Mouse (Mus musculus) layer of hippocampus, postnatal 36 days (tissue): ENCODE measurements at regions not wholly inside any gene's neighbourhood (a gene's known extent, or its start where the extent isn't known, plus 50 kb on each side); places are given as distances from the start of the nearest gene placed in this dataset.
"Not testable (repeated sequence)": the region's sequence is repeated elsewhere in the genome, so short reads cannot be mapped to it uniquely, and the experiment has no call there.

ENCODE experiments used
- DNase-seq, 2 experiments: peaks; one replicate each; pipeline ENCODE4 v3.0.0; 2022

- DNase-seq = no peak
These were observed 52.1 kb downstream of the Sst start for GRCm38 (mm10) chr16:23838696-23839095.

- DNase-seq = no peak
These were observed 52.6 kb downstream of the Sst start for GRCm38 (mm10) chr16:23838114-23838513.

DNA sequence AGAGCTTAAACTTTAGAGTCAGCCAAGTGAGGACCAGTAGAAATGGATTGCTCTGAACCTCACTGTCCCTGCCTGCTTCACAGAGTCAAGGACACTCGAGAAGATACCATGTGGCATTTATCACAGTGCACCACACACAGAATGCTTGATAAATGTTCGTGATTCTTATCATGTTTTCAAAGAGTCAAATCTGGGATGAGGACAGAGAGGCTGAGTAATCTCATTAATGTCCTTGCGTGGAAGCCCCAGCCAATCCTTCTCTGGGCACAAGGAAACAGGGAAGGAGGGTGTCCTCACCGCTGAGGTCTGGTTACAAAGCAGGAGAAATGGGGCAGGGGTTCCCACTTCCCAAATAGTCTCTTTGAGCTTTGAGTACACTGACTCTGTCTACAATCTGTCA, 55.8 kb downstream of the Sst start:
- no peak for DNase-seq

DNA sequence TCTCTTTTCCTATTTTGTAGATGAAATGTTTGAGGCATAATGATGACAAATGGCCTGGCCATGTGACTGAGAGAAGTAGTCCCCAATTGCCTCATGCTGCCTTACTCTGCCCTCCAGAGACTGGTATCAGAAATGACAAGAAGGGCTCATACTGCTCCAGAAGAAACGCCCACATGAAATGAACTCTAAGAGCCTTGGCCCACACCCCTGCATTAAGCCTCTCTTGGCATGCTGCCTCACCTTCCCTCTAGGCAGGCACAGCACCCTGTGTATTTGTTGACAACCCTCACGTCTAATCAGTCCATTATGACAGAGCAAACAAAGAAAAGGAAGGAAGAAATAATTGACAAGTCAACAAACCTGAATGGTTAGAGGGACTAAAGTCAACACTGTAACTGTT, 57.2 kb downstream of the Sst start:
- no peak for DNase-seq

GRCm38 (mm10) chr16:23833042-23833423, 57.7 kb downstream of the Sst start:
- DNase-seq = no peak

DNA sequence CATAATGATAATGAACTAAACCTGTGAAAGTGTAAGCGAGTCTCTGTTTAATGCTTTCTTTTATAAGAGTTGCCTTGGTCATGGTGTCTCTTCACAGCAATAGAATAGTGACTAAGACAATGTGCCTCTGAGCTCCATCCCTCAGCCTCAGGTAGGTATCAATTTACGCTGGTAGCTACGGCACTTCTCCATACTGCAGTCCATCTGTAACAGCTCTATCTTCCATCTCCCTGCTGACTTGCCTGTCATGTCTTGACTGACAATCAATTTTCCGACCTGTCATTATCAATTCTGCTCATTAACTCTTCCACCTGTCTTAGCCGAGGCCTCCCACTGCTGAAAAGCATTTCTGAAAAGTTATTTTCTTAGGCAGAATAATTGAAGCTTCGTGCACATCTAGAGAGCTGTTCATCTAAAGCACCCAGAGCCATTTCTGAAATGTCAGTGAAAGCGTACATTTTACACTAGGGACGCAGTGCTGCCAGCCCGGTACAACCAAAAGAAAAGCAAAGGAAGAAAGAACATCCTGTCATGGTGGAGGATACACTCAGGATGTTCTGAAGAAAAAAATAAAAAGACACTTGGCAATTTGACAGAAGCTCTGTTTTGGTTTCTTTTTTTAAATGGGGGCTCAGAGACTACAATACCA, 58.2 kb downstream of the Sst start:
- no peak for DNase-seq

GRCm38 (mm10) chr16:23825662-23826061, 65.1 kb downstream of the Sst start:
- DNase-seq = no peak

DNA sequence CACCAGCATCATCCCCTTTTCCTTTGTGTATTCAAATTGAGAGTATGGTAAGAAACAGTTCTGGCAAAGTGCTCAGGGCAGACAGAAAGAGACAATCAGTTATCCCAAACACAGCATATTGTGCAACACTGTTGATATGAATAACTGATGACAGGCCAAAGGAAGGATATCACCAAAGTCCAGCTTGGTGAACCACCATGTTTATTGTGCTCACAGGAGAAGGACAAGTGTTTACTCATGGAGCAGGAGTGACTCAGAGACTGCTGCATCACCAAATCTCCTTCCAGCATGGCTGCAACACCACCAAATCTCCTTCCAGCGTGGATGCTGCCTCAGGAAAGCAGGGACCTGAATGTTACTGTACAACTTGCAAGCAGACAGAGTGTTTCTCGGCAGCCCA, 105.5 kb downstream of the Sst start:
- no peak for DNase-seq

DNA sequence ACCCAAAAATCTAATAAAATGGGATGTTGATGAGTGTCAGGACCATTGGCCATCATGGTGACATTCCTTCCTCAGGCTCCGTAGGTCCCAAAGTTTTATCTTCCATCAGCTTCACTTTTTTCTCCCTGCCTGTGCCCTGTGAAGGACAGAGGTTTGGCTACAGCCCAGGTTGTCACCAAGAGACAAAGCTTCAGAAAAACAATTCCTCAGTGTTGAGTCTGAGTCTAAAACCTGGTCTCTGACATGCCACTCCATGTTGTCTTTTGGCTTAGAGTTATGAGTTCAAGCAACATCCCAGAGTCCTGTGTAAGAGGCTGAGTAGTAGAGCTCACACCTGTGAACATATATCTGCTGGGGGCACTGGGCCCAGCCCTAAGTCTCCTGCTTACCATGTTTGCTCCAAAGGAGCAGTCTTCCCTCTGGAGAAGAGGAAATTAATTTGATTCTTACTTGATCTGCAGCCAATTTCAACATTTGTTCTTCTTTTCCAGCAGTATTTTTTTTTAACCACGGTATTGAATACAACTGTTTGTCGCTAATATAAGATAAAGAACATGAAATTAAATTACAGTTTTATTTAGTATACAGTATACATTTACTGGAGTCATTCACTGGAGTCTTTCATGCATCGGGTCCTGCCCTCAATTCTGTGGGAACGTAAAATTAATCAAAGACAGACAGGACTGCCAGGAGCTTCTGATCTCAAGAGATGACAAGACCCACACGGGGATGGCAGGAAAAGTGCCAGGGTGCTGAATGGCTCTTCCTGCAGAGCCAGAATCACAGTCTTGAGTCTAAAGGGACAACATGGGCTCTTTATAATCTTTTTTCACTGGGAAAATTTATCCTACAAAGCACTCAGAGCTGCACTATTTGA, 106.5 kb downstream of the Sst start:
- no peak for DNase-seq

- DNase-seq = no peak
These were observed 110.1 kb downstream of the Sst start for GRCm38 (mm10) chr16:23780440-23781231.

- no peak for DNase-seq
These were observed 112.9 kb downstream of the Sst start for GRCm38 (mm10) chr16:23777894-23778293.

GRCm38 (mm10) chr16:23777041-23777440, 113.7 kb downstream of the Sst start:
- DNase-seq = no peak

GRCm38 (mm10) chr16:23776501-23776900, 114.3 kb downstream of the Sst start:
- no peak for DNase-seq

DNA sequence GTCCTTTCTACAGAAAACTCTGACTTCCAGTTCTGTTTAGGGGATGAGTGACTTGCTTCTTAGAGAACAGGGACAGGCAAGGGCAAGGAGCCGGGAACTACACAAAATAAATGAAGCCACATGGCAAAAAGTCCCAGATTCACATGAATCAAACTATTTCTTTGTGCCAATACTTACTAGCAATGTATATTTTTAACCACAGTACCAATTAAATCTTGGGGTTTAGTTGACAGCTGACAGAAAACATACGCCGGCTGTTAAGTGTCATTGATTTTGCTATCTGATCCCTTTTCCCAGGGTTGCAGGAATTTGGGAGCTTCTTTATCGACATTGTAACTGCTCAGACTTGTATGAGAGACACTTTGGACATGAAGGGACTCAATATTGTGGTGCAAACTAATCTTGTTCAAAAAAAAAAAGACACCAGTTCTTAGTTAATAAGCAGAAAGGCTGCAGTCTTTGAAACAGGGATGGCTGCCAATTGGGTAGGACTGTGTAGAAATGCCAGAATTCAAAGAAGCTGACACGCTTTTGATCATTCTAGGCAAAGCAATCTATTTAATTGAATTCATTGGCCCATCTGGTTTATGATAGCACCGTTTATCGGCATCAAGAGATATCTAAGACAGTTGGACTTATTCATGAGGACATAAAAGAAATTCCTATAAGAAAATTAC, 132.5 kb downstream of the Sst start:
- DNase-seq = peak; percentile 18 to 26

DNA sequence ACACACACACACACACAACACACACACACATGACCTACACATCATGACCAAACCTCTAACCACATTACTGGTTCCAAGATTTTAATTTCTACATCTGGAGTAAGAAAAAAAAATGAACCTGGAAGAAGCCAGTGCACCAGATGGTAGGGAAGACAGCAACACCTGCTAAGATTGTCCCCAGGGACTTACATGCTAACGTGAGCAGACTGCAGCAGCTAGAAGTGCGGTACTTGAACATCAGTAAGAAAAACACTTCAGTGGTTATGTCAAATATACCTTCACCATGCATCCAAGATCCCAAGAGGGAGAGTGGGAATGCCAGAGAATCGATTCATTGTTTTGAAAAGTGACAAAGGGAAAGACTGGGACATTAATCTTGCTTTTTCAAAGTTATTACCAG, 153.7 kb downstream of the Sst start:
- DNase-seq = no peak

DNA sequence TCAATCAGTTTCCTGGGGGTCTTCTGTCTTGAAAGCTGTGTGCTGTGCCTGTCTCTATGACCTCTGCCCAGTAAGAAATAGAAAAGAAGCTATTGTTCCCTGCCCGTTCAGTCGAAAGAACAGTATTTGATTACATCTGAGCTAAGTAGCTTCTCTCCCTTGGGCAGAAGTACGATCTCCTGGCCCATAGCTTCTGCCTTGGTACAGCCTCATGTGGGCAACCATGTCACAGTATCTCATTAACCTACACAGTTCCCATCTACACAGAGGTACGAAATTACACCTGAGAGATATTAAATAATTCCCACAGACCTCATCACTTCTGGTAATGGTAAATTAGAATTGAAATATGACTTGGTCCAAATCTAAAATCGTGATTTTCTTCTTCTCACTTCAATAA, 155.0 kb downstream of the Sst start:
- no peak for DNase-seq

GRCm38 (mm10) chr16:23726562-23726961, 164.2 kb downstream of the Sst start:
- DNase-seq = no peak

GRCm38 (mm10) chr16:23721745-23722144, 169.0 kb downstream of the Sst start:
- no peak for DNase-seq

DNA sequence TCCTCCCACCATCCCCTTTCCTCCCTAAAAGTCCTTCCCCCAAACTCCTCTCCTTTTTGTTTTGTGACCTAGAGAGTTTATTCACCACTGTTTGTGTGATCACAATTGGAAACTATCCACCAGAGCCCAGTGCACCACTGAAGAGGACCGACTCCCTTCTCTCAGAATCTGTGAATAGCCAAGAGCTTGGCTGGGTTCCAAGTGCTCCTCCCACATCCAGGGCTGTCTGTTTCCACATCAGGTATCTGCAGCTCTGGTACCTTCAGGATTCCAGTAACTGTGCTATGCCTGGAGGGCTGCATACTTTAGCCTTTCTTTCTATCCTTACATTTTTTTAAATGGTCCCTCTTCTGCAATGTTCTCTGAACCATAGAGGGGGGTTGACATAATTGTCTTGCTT, 180.5 kb upstream of the Masp1 start:
- DNase-seq = no peak

GRCm38 (mm10) chr16:23694226-23694625, 173.6 kb upstream of the Masp1 start:
- not testable (repeated sequence) for DNase-seq

- no peak for DNase-seq
These were observed 169.4 kb upstream of the Masp1 start for GRCm38 (mm10) chr16:23690061-23690460.

DNA sequence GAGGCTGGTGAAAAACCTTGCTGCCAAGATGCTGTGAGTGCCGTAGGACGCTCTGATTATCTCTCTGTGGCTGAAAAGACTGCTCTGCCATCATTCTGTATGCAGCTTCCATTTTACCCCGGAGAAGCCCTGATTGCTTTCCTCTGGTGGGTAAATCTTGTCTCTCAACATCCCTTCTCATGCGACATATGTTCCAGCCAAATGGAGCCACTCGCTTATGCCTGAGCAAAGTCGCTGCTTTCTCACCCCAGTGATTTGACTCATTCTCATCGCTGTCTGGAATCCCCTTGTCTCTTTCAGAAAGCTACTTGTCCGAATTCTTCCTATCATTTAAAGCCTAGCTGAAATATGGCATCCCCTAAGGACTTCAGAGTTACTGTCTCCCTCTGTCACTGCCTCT, 166.2 kb upstream of the Masp1 start:
- DNase-seq = peak in 1 of 2 experiments; percentile 6

DNA sequence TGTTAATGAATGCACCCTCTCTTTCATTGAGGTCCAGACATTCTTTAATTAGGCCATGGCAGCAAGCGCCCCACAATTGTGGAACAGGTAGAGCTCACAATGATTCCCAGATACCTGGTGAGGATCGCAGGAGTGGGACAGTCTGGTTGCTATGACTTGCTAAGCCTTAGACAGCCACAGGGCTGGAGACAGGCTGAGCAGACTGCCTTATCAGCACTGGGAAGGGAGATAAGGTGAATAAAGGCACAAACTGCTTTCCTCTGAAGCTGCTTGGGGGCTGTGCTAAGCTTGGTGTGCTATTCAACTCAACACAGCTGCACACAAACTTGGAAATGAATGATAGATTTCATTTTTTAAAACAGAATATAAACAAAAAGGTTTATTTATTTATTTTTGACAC, 159.8 kb upstream of the Masp1 start:
- no peak for DNase-seq
